Mouse (Mus musculus): ENCODE measurements at regions not wholly inside any gene's neighbourhood (a gene's known extent, or its start where the extent isn't known, plus 50 kb on each side); places are given as distances from the start of the nearest gene placed in this dataset.

GRCm38 (mm10) chr15:74455921-74456674, 180.1 kb downstream of the Mroh4 start:
- TF ChIP-seq CTCF (IDR thresholded peaks at IDR 0.05; ENCODE audit: extremely low read depth, insufficient read depth, low read length) (no peak), POLR2A (IDR thresholded peaks at IDR 0.05; ENCODE audit: extremely low read depth, insufficient read depth, low read length) (no peak)

Measured in cortical plate, adult 2 months (tissue).